Mouse (Mus musculus): Measurements from ENCODE around the gene Tmem51.

The Tmem51 gene

GRCm38 (mm10) chr4:142080901-142081630 is 3.0 kb downstream of the Tmem51 start:
- DNase-seq, result peak; percentile 51

DNA sequence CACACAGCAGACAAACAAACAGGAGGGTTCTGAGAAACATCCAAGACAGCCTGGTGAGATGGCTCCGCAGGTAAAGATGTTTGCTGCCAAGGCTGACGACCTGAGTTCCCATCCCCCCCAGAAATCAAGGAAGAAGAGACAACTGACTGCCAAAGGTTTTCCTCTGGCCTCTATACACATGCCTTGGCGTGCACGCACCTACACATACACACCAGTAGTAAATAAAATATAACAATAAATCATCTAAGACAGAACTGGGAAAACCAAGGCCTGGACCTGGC is 3.7 kb downstream of the Tmem51 start:
- no peak for DNase-seq

DNA sequence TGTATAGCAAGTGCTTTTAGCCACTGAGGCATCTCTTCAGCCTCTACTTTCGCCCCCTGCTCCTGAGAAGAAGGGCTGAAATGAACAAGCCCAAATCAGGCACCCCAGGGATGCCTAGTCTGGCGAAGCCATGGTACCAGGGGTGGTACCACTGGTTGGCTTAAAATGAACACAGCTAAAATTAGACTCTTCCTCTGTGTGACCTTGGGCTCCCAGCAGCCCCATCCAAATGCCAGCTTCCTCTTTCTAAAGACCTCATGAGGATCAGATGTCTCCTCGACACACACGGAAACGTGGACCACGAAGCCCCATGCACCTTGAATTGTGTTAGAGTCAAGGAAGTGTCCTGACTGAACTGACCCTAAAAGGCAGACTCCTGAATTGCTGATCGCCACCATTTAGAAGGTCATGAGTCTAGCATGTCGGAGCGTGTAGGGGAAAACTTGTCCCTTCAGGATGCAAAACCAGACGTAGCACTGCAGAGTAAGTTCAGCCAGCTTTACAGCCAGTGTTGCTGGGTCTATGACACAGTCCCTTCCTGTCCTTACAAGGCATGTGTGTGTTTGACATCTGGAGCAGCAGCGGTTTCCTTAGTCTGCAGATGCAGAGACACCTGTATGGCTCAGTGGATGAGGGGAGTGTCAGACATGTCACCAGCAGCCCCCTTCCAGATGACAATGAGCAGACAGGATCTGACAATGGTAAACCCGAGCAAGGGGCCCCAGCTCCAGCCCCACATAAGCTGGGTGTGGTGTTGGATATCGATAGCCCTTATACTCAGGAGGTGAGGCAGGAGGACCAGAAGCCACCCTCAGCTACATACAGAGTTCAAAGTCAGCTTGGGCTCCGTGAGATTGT is 4.2 kb downstream of the Tmem51 start:
- no peak for DNase-seq

- DNase-seq, result no peak
Measured at GRCm38 (mm10) chr4:142077572-142078271, 6.4 kb downstream of the Tmem51 start.

GRCm38 (mm10) chr4:142076883-142077282 is 7.2 kb downstream of the Tmem51 start:
- DNase-seq, result no peak

GRCm38 (mm10) chr4:142075931-142076330 is 8.2 kb downstream of the Tmem51 start:
- no peak for DNase-seq

DNA sequence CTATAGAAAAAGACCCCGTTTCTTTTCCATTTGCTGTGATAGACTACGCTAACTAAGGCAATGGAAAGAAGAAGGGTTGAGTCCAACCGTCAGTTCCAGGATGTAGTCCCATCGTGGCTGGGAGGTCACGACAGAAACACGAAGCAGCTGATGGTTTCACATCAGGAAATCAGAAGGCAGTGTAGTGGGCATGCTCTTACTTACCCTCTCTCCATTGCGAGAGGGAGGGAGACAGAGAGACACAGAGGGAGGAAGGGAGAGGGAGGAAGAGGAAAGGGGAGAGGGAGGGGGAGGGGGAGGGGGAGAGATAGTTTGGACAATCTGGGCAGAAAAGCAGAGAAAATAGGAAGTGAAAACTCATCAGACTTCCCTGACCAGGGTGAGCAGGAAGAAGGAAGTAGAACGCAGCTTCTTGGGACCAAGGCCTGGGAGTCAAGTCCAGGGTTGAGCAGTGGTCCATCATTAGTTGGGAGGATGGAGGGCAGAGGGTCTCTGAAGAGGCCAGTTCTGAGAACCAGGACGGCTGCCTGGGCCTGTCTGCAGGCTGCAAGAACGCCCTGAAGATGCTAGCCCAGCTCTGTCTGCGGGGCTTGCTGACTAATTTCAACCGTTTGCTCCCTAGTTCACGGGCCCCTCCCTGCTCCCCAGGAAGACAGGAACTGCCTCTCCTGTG is 9.9 kb downstream of the Tmem51 start:
- DNase-seq, result no peak

- DNase-seq, result no peak
Measured at GRCm38 (mm10) chr4:142071243-142071991, 12.7 kb downstream of the Tmem51 start.

- DNase-seq, result no peak
Measured at GRCm38 (mm10) chr4:142070840-142071239, 13.3 kb downstream of the Tmem51 start.

DNA sequence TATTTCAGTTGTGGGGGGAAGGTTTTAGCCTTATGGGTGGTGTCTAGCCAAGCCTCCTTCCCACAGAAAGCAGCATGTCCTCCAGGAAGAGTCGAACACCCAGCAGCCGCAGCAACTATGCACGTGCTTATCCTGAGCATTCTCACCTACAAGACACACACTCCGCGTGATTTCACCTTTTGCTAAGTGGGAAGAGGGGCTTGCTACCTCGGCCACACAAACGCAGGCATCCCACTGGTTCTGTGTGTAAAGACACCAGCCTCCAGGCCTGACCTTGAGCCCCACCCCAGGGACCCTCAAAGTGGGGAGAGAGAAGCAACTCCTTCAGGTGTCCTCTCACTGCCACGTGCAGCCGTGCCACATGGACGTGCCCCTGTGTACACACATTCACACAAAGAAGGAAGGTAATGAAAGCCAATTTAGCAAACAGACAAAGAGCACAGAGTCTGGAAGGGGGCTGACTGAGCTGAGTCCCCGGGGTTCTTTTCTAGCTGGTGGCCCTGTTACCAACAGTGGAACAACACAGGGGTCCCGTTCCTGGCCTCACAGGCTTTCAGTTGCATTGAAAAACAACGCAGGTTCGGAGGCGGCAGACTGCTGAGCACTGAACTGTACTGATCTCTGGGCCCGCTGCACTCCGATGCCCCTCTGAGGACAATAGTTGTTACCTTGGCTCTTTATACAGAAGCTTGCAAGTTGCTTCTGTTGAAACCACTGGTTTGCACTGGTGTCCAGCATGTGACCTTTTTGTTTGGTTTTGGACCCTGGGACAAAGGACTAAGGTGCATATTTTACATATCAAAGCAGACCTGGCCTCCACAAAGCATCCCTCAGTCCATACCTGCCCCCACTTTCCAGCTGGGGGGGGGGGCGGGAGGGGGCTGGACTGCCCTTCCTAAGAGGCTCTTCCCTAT is 14.9 kb downstream of the Tmem51 start:
- no peak for DNase-seq

DNA sequence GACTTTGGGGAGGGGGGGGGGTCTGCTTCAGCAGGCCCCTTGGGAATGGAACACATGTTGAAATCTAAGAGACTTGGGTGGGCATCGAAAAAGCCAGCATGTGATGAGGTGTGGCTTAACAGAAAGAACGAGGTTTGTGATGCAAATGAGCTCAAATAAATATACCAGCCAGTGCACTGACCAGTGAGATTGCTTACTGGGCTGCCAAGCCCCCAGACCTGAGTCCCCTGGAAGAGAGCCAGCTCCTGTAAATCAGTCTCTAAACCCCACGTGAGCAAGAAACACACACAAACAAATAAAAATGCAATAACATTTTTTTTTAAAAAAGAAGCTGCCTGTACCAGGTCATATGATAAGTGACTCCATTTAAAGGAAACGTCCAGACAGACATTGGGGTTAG is 17.5 kb downstream of the Tmem51 start:
- DNase-seq, result no peak

GRCm38 (mm10) chr4:142065835-142066234 is 18.3 kb downstream of the Tmem51 start:
- DNase-seq, result no peak

- DNase-seq, result no peak
Measured at GRCm38 (mm10) chr4:142065270-142065669, 18.8 kb downstream of the Tmem51 start.

DNA sequence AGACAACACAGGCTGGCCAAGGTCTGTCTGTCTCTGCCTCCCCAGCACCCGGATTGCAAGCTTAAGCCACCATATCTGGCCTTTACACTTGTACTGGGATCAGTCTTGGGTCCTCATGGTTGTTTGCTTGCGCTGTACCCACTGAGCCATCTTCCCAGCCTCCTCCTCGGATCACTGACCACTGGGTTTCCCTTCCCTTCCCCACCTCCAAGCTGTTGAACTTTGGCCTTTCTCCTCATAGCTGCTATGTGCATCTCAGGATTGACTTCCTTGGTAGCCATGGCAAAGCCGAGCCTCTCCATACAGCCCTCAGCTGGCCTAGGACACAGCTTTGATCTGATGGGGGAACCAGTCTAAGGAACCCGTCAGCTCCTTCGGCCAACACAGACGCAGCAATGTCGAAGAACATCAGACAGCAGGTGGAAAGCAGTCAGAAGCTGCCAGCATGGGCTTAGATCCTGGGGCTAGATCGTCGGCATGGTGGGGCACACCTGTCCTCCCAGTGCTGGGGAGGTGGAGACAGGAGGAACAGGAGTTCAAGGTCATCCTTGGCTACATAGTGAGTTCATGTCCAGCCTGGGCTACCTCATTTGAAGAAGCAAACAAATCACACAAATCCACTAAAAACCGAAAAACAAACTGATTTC is 19.4 kb downstream of the Tmem51 start:
- DNase-seq, result no peak

DNA sequence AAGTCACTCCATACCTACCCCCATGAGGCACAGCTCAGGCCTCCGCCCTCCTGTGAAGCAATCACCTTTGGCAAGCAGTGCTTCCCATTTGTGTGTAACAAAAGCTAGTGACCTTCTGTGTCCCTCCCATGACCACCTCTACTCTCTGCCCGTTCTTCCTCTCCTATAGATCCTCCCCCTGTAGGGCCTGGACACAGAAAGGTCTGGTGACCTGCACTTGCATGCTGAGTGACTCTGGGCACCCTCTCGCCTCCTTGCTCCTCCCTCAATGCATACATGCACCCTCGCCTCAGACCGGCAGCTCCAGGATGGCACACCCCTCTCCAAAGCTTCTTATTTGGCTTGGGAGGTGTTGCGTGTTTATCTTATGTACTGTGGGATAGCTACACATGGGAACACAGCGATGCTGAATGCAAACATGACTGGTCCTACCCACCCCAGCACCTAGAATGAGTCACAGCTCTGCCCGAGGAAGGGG is 21.0 kb downstream of the Tmem51 start:
- DNase-seq, result no peak

DNA sequence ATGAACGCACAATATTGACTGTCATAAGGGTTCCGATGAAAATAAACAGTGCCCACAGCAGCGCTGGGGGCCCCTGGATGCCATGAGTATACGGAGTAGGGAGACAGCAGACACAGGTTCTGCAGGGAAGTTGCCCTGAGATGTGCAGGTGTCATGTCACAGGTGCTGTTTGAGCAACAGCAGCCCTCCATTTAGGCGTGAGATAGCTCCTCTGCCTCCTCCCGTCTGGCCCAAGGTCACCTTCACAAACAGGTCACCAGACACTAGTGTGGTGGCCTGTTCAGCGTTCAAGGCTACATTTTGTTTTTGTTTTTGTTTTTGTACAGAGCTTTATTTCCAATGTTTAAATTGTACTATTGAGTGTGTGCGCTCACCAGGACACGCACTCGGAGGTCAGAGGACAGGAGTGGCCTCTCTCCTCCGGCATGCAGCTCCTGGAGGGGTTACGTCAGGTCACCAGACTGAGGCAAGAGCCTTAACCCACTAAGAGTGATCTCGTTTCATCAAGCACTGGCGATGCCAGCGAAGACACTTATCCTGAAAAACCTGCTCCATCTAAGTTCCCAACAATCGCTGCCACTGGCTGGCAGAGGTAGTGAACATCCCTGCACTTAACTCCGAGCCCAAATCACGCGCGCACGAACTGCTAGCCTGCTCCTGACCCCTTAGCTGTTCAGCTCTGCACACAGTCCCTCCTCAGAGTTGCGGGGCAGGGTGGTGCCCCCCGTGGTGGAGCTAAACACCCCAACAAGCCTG is 22.4 kb downstream of the Tmem51 start:
- no peak for DNase-seq

DNA sequence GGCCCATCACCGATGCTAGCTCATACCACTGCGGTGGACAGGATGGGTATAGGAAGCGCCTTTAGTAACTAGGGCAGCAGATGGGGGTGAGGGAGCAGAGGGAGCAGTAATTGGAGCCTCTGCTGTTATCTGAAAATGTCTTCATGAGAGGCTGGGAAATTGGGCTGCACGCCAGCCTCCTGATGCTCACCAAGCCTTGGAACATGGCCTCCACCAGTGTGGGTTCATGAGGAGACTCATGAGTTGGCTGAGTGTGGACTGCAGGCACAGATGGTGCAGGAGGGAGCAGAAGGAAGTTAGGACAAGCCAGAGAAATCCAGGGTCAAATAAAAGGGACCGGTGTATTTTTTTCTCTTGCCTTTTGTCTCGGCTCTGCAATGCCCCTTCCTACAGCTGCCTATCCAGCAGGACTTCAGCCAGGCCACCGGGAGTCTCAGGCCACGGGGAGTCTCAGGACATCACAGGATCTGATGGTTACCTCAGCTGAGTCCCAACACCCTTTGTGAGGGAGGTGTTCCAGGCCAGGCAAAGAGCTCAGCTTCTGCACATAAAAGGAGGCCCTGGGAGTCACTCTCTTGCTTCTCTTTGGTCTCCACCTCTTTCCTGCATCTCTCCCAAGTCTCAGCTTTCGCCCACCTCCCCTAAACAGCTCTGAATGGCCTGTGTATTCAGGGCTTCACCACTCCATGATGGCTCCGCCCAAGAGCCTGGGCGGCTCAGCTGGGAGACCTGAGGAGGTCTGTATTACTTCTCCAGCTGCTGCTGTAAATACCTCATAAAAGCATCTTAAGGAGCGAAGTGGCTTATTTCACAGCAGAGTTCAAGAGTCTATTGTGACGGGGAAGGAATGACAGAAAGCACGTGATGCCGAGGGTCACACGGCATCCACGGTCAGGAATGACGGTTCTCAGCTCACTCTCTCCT is 23.4 kb downstream of the Tmem51 start:
- no peak for DNase-seq

GRCm38 (mm10) chr4:142059841-142060193 is 24.3 kb downstream of the Tmem51 start:
- no peak for DNase-seq

Measured in right cerebral cortex, adult 18-20 months (tissue).